Mouse (Mus musculus) liver, embryonic 12.5 days (tissue): ENCODE data around the gene Eng. TPM values are rescaled to one million over a fixed set of nuclear protein-coding genes. Genes with fewer than 3 reads are reported as not detected.

Experiments used
- ATAC-seq: fragments of 200-750 bp; cut with Nextera tagmentation; 2 replicates; pipeline ENCODE4 v1.8.0; 2017; ENCODE audit warnings: moderate number of reproducible peaks, mild to moderate bottlenecking, moderate library complexity
- H3K27ac ChIP-seq: fragments of 300-500 bp; sonication (generic); 2 replicates; pipeline ENCODE4 v1.5.1; 2016; ENCODE audit warnings: mild to moderate bottlenecking
- H3K27me3 ChIP-seq: fragments of 300-500 bp; sonication (generic); replicated peaks from 2 replicates; pipeline ENCODE4 v1.6.1; 2016; ENCODE audit warnings: mild to moderate bottlenecking, moderate library complexity
- H3K36me3 ChIP-seq: fragments of 300-500 bp; sonication (generic); 2 replicates; pipeline ENCODE4 v1.6.1; 2016; ENCODE audit warnings: mild to moderate bottlenecking, moderate library complexity
- H3K4me1 ChIP-seq: fragments of 300-500 bp; sonication (generic); 2 replicates; pipeline ENCODE4 v1.6.1; 2016
- H3K4me2 ChIP-seq: fragments of 300-500 bp; sonication (generic); 2 replicates; pipeline ENCODE4 v1.6.1; 2016; ENCODE audit warnings: mild to moderate bottlenecking, moderate library complexity
- H3K4me3 ChIP-seq: fragments of 300-500 bp; sonication (generic); 2 replicates; pipeline ENCODE4 v1.5.1; 2016; ENCODE audit warnings: mild to moderate bottlenecking, moderate library complexity
- H3K9ac ChIP-seq: fragments of 300-500 bp; sonication (generic); 2 replicates; pipeline ENCODE4 v1.6.1; 2016; ENCODE audit warnings: mild to moderate bottlenecking, moderate library complexity
- H3K9me3 ChIP-seq: fragments of 300-500 bp; sonication (generic); replicated peaks from 2 replicates; pipeline ENCODE4 v1.6.1; 2016; ENCODE audit warnings: mild to moderate bottlenecking, moderate library complexity
- WGBS: fragments of 180-500 bp; shearing (Covaris S2); methylation state at CpG from one replicate; pipeline ENCODE4 v1.1.7; 2016; ENCODE audit not compliant: insufficient replicate concordance; 5-methylcytosine and 5-hydroxymethylcytosine counted together
- polyA plus RNA-seq: library from polyadenylated mRNA; unstranded; fragments of >200 nt; fragmentation: Nextera tagmentation; extraction: Ambion mirVana; gene quantifications from 2 replicates; pipeline ENCODE4 v1.2.1, GENCODE M21; 2016

The Eng gene
- polyA plus RNA-seq, 1 experiment from 2014 or later, result 35.4 TPM

DNA sequence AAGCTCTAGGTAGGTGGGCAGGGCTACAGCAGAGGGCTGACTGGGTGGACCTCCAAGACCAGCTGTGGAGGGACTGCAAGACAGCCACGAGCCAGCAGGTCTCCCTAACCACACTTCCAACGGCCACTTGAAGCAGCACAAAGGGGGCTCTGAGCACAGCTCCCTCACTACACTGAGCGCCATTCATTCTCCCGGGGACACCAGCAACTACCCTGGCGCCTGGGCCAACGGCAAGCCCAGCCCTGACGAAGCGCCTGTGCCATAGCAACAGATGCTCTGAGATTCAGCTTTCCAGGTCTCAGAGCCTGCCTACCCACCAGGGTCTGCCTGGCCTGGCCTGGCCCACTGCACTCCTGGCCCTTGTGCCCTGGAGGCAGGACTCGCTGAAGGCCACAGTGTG is 72.4 kb downstream of the Eng start:
- H3K9ac ChIP-seq, result no peak overlapping the region
- no peak overlapping the region for H3K4me2 ChIP-seq
- no peaks in the 10 kb centered on the region for H3K36me3 ChIP-seq
- H3K27ac ChIP-seq, result no peak overlapping the region
- H3K4me3 ChIP-seq, result no peak overlapping the region
- 55% methylated on average over 9 of the region's 9 CpGs for WGBS
- no peaks in the 10 kb centered on the region for H3K9me3 ChIP-seq
- ATAC-seq, result no peak
- H3K4me1 ChIP-seq, result peaks cover 46% of the 10 kb centered on the region
- no peaks in the 10 kb centered on the region for H3K27me3 ChIP-seq

DNA sequence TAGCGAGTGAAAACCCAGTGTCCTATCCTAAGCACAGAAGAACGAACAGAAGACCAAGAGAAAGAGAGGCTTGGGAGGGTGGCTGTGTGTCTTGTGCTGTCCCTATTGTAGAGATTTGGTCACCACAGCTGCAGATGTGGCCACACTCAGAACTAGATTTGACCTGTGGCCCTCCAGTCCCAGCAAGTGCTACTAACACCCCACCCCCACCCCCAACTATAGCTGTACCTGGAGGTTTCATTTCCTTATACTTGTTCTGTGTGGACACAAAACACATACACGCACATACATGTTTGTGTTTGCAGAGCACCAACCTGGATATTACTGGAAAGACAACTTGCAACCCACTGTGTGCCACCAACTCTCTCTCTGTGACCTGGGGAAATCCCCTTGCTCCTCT is 73.7 kb downstream of the Eng start:
- no peak overlapping the region for H3K27ac ChIP-seq

DNA sequence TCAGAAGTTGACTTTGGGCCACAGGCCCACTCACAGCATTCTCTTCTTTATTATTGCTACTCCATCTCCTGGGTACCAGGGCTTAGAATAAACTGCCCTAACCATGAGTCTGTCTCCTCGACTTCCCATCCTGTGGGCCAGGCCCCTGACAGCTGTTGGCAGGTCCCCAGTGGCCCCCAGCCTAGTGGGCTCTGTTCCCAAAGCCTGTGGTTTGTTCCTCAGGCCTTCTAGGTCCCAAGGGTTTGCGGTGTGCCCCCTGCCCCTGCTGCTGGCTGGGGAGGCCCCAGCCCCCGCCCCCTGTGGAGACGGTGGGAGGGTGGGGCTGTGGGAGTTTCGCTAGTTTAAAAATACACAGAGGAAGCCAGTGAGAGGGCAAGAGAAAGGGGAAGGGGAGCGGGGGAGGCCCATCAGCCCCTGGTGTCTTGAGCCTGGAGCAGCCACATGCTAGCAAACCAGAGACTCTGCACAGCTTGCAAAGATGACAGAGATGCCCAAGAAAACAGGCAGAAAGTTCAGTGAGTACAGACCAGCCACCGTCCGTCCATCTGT is 74.4 kb downstream of the Eng start, which contains the start of gene Sh2d3c:
Gene Sh2d3c (plus strand): TSS at position 375 of the 549 bp plus-strand sequence.
- Histone ChIP-seq H3K36me3 (peaks cover 10% of the 10 kb centered on the region; the same call in 1 of the 2 replicates), H3K4me3 (peak within 1 kb of the TSS; percentile 26), H3K27ac (0 out of 2 replicates have a peak within 1 kb of the TSS, but pooled peaks have one; percentile 2), H3K27me3 (no peaks in the 10 kb centered on the region), H3K9ac (peak within 1 kb of the TSS; percentile 33; the same call in 1 of the 2 replicates), H3K4me1 (peaks cover 29% of the 10 kb centered on the region), H3K9me3 (no peaks in the 10 kb centered on the region), H3K4me2 (peak within 1 kb of the TSS; percentile 48)
- 14% methylated on average over 8 of the region's 8 CpGs for WGBS
- ATAC-seq, result 0 out of 2 replicates have a peak, but pooled peaks have one; percentile 27

More for the DNA sequence above, 73.7 kb downstream of the Eng start:
- no peak for ATAC-seq
- peaks cover 33% of the 10 kb centered on the region for H3K4me1 ChIP-seq
- H3K4me2 ChIP-seq, result 0 out of 2 replicates have a peak overlapping the region, but pooled peaks have one; percentile 48
- no peak overlapping the region for H3K9ac ChIP-seq
- H3K9me3 ChIP-seq, result no peaks in the 10 kb centered on the region
- WGBS, result 83% methylated on average over 3 of the region's 3 CpGs
- H3K36me3 ChIP-seq, result 0 out of 2 replicates have a peak, but pooled peaks cover 3% of the 10 kb centered on the region
- no peak overlapping the region for H3K4me3 ChIP-seq
- no peaks in the 10 kb centered on the region for H3K27me3 ChIP-seq

DNA sequence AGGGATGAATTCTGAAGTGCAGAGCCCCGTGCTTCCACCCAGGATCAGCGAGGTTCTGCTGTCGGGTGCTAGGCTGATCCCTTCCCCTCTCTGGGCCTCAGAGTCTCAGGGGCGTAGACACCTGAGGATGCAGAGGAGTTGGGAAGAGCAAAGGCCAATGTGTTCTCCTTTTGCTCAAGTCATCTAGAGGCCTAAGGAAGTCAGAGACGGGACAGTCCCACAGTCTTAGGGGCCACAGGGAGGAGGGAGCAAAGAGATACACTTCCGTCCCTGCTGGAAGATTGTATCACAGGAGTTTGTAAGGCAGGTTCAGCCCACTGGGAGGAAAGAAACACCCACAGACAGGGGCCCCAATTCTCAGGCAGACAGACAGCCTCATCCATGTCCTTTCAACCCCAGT is 75.7 kb downstream of the Eng start:
- H3K9me3 ChIP-seq, result no peaks in the 10 kb centered on the region
- no peaks in the 10 kb centered on the region for H3K27me3 ChIP-seq
- WGBS, result 19% methylated on average over 6 of the region's 6 CpGs
- peaks cover 10% of the 10 kb centered on the region; the same call in 1 of the 2 replicates for H3K36me3 ChIP-seq
- H3K27ac ChIP-seq, result peak overlapping the region; percentile 33; the same call in 1 of the 2 replicates
- peak overlapping the region; percentile 26 for H3K4me3 ChIP-seq
- peak overlapping the region; percentile 48 for H3K4me2 ChIP-seq
- H3K4me1 ChIP-seq, result peaks cover 31% of the 10 kb centered on the region
- 0 out of 2 replicates have a peak overlapping the region, but pooled peaks have one; percentile 33 for H3K9ac ChIP-seq
- no peak for ATAC-seq

DNA sequence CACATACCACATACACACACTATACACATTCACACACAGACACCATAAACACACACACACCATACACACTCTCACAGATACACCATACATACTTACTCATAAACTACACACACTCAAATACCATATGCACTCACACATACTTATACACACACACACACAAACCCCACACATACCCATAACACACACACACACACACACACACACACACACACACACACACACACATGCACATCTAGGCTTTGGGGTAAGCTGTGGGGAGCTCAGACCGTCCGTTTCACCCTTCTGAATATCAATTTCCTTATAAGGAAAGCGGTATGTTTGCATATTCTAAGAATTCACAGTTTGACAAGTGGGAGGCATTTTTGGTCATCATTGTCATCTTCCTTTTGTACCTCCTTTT is 76.2 kb downstream of the Eng start:
- no peaks in the 10 kb centered on the region for H3K9me3 ChIP-seq
- H3K4me3 ChIP-seq, result no peak overlapping the region
- ATAC-seq, result no peak
- 64% methylated on average over 3 of the region's 3 CpGs for WGBS
- peak overlapping the region; percentile 48 for H3K4me2 ChIP-seq
- H3K4me1 ChIP-seq, result peaks cover 36% of the 10 kb centered on the region
- peaks cover 10% of the 10 kb centered on the region; the same call in 1 of the 2 replicates for H3K36me3 ChIP-seq
- no peaks in the 10 kb centered on the region for H3K27me3 ChIP-seq
- H3K9ac ChIP-seq, result no peak overlapping the region
- H3K27ac ChIP-seq, result peak overlapping the region; percentile 33; the same call in 1 of the 2 replicates

DNA sequence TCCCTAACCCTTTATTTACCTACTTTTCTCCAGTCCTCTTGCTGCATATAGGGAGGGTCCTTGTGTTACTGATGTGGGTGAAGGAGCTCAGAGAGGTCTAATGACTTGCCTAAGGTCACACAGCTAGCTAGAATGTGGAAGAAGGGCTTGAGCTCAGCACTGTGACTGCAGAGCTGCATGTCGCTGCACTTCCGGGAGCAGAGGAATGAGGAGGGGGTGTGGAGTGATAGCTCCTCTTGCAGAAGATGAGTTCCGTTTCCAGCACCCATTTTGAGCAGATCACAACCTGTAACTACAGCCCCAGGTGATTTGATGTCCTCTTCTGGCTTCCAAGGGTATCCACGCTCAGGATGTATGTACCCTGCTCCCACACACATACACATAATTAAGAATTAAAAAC is 77.8 kb downstream of the Eng start:
- Histone ChIP-seq H3K4me1 (peaks cover 38% of the 10 kb centered on the region), H3K27me3 (no peaks in the 10 kb centered on the region), H3K36me3 (peaks cover 10% of the 10 kb centered on the region; the same call in 1 of the 2 replicates), H3K4me2 (no peak overlapping the region), H3K9ac (no peak overlapping the region), H3K27ac (no peak overlapping the region), H3K9me3 (no peaks in the 10 kb centered on the region), H3K4me3 (no peak overlapping the region)
- ATAC-seq, result no peak
- 61% methylated on average over 4 of the region's 4 CpGs for whole genome bisulfite sequencing

DNA sequence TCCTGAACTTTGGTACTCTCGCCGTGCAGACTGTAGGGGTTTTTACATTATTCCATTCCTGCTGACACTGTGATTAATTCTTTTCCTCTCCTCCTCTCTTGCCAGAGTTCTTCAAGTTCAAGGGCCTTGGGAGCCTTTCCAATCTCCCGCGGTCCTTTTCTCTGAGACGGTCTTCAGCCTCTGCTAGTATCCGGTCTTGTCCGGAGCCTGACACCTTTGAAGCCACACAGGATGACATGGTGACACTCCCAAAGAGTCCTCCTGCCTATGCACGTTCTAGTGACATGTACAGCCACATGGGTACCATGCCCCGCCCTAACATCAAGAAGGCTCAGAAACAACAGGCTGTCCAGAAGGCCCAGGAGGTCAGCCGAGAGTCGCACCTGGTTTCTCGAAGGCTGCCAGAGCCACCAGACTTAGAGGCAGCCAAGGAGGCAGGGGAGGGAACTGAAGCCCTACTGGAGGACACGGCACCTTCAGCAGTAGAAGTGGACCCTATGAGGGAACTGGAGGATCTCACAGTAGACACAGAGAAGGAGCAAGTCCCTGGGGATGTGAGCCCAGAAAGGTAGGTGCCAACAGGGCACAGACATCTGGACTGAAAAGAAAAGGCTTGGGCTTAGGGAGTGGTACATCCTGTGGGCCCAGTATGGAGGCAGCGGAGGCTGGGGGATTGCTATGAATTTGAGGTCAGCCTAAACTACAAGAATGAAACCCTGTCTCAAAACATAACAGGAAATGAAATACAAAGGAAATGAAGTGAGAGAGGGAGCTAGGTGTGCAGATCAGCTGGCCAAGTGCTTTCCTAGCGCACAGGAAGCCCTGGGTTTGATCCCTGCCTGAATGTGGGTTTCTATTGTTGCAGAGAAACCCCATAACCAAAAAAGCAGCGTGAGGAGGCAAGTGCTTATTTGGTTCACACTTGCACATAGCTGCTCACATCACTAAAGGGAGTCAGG is 78.7 kb downstream of the Eng start:
- Histone ChIP-seq H3K4me2 (no peak overlapping the region), H3K4me1 (peaks cover 37% of the 10 kb centered on the region), H3K27ac (no peak overlapping the region), H3K4me3 (no peak overlapping the region), H3K9ac (no peak overlapping the region), H3K27me3 (no peaks in the 10 kb centered on the region), H3K9me3 (no peaks in the 10 kb centered on the region), H3K36me3 (peaks cover 10% of the 10 kb centered on the region; the same call in 1 of the 2 replicates)
- WGBS, result 74% methylated on average over 16 of the region's 16 CpGs
- ATAC-seq, result no peak

DNA sequence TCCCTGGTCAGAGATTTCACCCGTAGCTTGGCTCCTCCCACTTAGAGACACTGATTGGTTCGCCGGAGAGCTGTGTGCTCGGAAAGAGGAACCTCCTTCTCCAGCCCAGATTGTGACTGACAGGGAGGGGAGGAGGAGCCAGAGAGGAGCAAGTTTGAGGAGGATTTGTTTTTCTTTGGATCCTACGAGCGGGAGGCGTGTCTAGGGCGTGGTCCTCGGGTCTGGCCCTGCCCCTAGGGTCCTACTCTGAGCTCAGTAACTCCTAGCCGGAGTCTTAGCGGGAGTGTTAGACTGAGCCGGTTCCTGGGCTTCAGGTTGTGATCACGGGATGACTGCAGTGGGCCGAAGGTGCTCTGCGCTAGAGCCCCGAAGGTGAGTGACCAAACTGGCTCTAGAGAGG is 81.0 kb downstream of the Eng start:
- Histone ChIP-seq H3K27ac (no peak overlapping the region), H3K36me3 (peaks cover 10% of the 10 kb centered on the region; the same call in 1 of the 2 replicates), H3K4me2 (peak overlapping the region; percentile 57), H3K9ac (peak overlapping the region; percentile 49; the same call in 1 of the 2 replicates), H3K27me3 (no peaks in the 10 kb centered on the region), H3K4me1 (peaks cover 23% of the 10 kb centered on the region), H3K9me3 (no peaks in the 10 kb centered on the region), H3K4me3 (peak overlapping the region; percentile 33)
- 5% methylated on average over 16 of the region's 16 CpGs for WGBS
- ATAC-seq, result peak; percentile 86

DNA sequence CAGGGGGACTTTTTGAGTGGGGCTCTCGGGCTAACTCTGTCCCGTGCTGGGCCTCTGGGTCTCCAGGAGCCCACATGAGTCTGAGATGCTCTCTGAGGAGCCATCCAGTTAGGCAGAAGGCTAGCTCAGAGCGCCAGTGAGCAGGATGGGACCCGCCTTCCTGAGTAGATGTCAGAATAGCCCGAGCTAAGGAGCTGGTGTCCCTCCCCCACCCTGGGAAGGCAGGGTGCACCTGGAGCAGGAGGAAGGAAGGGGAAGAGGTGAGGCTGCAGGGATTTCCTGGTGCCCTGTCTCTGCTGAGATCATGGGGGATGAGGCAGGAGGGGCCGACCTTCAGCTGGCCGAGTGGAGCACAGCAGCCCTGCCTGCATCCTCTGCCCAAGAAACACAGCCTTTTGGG is 82.1 kb downstream of the Eng start:
- no peak overlapping the region for H3K27ac ChIP-seq
- H3K9me3 ChIP-seq, result no peaks in the 10 kb centered on the region
- peak overlapping the region; percentile 57 for H3K4me2 ChIP-seq
- peaks cover 10% of the 10 kb centered on the region; the same call in 1 of the 2 replicates for H3K36me3 ChIP-seq
- no peak for ATAC-seq
- no peak overlapping the region for H3K9ac ChIP-seq
- no peak overlapping the region for H3K4me3 ChIP-seq
- WGBS, result 50% methylated on average over 7 of the region's 7 CpGs
- H3K27me3 ChIP-seq, result no peaks in the 10 kb centered on the region
- peaks cover 18% of the 10 kb centered on the region for H3K4me1 ChIP-seq

DNA sequence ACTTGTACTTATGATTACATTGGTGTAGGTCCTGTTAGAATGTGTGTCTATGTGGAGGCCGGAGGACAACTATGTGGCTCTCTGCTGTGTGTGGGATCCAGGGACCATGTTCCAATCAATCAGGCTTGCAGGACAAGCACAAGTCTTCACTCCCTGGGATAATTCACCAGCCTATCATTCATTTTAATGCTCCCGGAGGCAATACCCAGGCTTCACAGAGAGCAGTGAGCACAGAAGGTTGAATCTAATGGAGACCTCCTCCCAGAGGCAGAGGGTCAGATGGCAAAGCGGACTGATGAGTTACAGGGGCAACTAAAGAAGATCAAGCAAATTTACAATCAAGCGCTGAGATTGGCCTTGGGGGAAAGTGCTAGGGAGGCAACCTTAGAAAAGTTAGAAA is 83.2 kb downstream of the Eng start:
- H3K4me3 ChIP-seq, result no peak overlapping the region
- H3K27ac ChIP-seq, result 0 out of 2 replicates have a peak overlapping the region, but pooled peaks have one; percentile 5
- no peak for ATAC-seq
- WGBS, result 68% methylated on average over 4 of the region's 4 CpGs
- H3K4me2 ChIP-seq, result no peak overlapping the region; the same call in 1 of the 2 replicates
- peaks cover 21% of the 10 kb centered on the region for H3K4me1 ChIP-seq
- H3K36me3 ChIP-seq, result peaks cover 10% of the 10 kb centered on the region; the same call in 1 of the 2 replicates
- H3K9ac ChIP-seq, result no peak overlapping the region
- H3K9me3 ChIP-seq, result no peaks in the 10 kb centered on the region
- H3K27me3 ChIP-seq, result no peaks in the 10 kb centered on the region

DNA sequence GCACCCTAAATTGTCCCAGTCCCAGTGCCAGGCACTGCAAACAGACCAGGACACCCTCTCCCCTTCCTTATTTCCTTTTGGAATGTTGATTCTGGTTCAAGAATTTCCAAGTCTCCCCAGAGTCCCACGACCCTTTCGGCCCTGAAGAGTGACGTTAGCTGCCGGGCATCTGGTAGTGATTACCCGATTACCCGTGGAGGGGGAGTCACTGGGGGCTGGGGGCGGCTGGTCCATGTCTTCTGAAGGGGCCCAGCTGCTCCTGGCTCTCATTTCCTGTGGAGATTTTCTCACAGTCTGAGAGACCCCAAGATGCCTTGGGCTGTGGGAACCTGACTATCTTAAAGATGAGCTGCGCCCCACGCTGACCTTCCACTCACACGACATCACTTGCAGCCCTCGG is 84.5 kb downstream of the Eng start:
- 51% methylated on average over 11 of the region's 11 CpGs for WGBS
- Histone ChIP-seq H3K4me3 (no peak overlapping the region), H3K27me3 (no peaks in the 10 kb centered on the region), H3K9ac (no peak overlapping the region), H3K36me3 (no peaks in the 10 kb centered on the region), H3K4me1 (peaks cover 34% of the 10 kb centered on the region), H3K27ac (0 out of 2 replicates have a peak overlapping the region, but pooled peaks have one; percentile 51), H3K9me3 (no peaks in the 10 kb centered on the region), H3K4me2 (no peak overlapping the region; the same call in 1 of the 2 replicates)
- ATAC-seq, result no peak
